Mouse (Mus musculus) adrenal gland (tissue): ENCODE results near the gene Pdia4.
"Not testable (repeated sequence)": the region's sequence is repeated elsewhere in the genome, so short reads cannot be mapped to it uniquely, and the experiment has no call there.

ENCODE experiments used
- intact Hi-C: fragments of 180-260 bp; cut with DNase I; formaldehyde crosslinking; loops from one replicate; pipeline ENCODE4 v1.15.1; 2025
- microRNA-seq, 2 experiments: library from miRNA; unstranded; fragments of <30 nt; microRNA quantifications; one replicate each; pipeline ENCODE4; 2019

Pdia4 gene

DNA sequence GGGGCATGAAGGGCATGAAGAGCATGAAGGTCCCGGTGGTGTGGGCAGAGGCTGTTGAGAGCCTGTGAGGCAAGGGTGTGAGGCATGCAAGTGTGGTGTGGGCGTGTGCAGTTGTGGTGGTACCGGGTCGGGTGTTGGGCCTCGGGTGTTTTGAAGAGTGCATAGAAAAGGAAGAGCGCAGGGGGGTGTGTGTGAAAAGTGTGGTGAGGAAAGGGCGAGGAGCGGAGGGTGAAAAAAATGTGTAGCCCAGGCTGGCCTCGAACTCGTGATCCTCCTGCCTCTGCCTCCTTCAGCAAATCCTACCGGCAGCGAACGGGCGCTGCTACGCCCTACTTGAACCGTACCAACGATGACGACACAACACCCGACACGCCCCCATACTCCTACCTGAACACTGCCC lies 45.9 kb downstream of the Pdia4 start:
- intact Hi-C loops, result not testable (repeated sequence)

DNA sequence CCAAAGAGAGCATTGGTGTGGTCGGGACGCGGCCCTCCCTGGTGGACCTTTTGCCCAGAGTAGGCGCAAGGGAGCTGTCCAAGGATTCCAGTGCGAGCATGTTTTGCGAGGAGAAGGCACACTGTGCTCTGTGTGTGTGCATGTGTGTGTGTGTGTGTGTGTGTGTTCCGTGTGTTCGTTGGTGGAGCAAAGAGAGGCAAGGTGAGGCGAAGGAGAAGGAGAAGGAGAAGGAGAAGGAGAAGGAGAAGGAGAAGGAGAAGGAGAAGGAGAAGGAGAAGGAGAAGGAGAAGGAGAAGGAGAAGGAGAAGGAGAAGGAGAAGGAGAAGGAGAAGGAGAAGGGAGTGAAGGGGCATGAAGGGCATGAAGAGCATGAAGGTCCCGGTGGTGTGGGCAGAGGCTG lies 50.5 kb downstream of the Pdia4 start:
- intact Hi-C loops, result not testable (repeated sequence)

DNA sequence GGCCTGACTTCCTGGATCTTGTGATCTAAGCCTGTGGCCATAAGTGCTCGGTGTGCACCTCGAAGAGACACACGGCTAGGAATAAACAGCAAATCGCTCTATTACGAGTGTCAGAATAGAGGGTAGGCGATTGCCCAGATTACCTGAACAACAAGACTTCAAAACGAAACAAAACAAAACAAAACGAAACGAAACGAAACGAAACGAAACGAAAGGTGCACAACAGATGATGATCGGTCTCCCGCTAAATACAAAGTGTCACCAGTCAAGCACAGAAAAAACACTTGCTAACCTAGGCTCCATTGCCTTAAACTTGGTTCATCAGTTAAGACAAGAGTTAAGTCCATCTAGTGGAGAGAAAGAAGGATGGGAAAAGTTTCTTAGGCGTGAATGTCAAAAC lies 53.8 kb downstream of the Pdia4 start:
- intact Hi-C loops, result not testable (repeated sequence)

DNA sequence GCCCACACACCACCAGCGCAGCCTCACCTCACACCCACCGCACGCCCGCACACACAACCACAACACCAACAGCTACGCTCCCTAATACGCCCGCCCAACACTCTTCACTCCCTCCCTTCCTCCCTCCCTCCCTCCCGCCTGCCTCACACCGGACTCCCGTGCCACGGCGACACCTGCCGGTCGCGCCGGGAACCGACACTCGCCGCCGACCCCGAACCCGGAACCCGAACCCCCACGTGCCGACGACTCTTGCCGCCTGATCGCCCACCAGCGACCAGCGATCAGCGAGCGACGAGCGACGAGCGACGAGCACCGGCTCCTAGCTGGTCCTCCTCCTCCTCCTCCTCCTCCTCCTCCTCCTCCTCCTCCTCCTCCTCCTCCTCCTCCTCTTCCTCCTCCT lies 55.4 kb downstream of the Pdia4 start:
- intact Hi-C loops, result not testable (repeated sequence)

DNA sequence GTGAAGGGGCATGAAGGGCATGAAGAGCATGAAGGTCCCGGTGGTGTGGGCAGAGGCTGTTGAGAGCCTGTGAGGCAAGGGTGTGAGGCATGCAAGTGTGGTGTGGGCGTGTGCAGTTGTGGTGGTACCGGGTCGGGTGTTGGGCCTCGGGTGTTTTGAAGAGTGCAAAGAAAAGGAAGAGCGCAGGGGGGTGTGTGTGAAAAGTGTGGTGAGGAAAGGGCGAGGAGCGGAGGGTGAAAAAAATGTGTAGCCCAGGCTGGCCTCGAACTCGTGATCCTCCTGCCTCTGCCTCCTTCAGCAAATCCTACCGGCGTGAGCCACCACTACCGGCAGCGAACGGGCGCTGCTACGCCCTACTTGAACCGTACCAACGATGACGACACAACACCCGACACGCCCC lies 55.8 kb downstream of the Pdia4 start:
- intact Hi-C loops, result not testable (repeated sequence)

DNA sequence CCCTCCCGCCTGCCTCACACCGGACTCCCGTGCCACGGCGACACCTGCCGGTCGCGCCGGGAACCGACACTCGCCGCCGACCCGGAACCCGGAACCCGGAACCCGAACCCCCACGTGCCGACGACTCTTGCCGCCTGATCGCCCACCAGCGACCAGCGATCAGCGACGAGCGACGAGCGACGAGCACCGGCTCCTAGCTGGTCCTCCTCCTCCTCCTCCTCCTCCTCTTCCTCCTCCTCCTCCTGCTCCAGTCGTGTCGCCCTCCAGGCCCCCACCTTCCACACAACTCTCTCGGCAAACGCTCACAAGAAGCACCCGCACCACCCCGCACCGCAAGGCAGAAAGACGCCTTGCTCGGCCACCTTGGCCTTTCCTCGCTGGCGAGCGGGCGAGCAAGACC lies 60.1 kb downstream of the Pdia4 start:
- intact Hi-C loops, result not testable (repeated sequence)

DNA sequence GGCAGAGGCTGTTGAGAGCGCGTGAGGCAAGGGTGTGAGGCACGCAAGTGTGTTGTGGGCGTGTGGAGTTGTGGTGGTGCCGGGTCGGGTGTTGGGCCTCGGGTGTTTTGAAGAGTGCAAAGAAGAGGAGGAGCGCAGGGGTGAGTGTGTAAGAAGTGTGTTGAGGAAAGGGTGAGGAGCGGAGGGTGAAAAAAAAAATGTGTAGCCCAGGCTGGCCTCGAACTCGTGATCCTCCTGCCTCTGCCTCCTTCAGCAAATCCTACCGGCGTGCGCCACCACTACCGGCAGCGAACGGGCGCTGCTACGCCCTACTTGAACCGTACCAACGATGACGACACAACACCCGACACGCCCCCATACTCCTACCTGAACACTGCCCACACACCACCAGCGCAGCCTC lies 64.9 kb downstream of the Pdia4 start:
- intact Hi-C loops, result not testable (repeated sequence)

DNA sequence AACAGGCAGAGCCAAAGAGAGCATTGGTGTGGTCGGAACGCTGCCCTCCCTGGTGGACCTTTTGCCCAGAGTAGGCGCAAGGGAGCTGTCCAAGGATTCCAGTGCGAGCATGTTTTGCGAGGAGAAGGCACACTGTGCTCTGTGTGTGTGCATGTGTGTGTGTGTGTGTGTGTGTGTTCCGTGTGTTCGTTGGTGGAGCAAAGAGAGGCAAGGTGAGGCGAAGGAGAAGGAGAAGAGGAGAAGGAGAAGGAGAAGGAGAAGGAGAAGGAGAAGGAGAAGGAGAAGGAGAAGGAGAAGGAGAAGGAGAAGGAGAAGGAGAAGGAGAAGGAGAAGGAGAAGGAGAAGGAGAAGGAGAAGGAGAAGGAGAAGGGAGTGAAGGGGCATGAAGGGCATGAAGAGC lies 65.3 kb downstream of the Pdia4 start:
- intact Hi-C loops, result not testable (repeated sequence)

Small RNA genes lying within 50 kb of the gene (microRNA-seq; reads per million reads assigned to microRNA genes)
- 0 reads per million in 2 experiments for gene Mir704
